Mouse (Mus musculus) CH12.LX (cell line): Measurements from ENCODE around the gene Card11. TPM values are rescaled to one million over a fixed set of nuclear protein-coding genes. Genes with fewer than 3 reads are reported as not detected.

Experiments used
- DNase-seq: peaks from one replicate; pipeline ENCODE4 v3.0.0-alpha.2; 2013; ENCODE audit errors: extremely low read depth
- H3K27ac ChIP-seq: 2 replicates; pipeline ENCODE4 v1.5.1; 2012; ENCODE audit warnings: low read depth, mild to moderate bottlenecking, control low read depth, moderate library complexity; ENCODE audit not compliant: insufficient read depth
- H3K27me3 ChIP-seq: replicated peaks from 2 replicates; pipeline ENCODE3; 2012; ENCODE audit warnings: inconsistent platforms
- H3K36me3 ChIP-seq, 2 experiments: replicated peaks in 1 of 2; 2 replicates each; pipeline versions ENCODE3 to v1.6.1; 2012; ENCODE audit warnings: inconsistent platforms in 1 of 2, low read length in 1 of 2, mild to moderate bottlenecking in 1 of 2, mixed read lengths in 1 of 2, moderate library complexity in 1 of 2; ENCODE audit not compliant: control insufficient read depth in 1 of 2, insufficient read depth in 1 of 2
- H3K4me1 ChIP-seq, 2 experiments: 2 replicates each; pipeline ENCODE4 v1.6.1; 2012; ENCODE audit warnings: inconsistent platforms in 1 of 2, moderate library complexity in 1 of 2; ENCODE audit not compliant: insufficient read depth in 2 of 2, control insufficient read depth in 1 of 2
- H3K4me2 ChIP-seq: 2 replicates; pipeline ENCODE4 v1.6.1; 2012; ENCODE audit warnings: low read depth, mild to moderate bottlenecking, control low read depth; ENCODE audit not compliant: poor library complexity, insufficient read depth, severe bottlenecking
- H3K4me3 ChIP-seq, 3 experiments: fragments of 150-350 bp in 1 of 3; sonication (generic) in 1 of 3; replicated peaks in 1 of 3; 2 replicates each; pipeline versions ENCODE3 to v1.5.1; 2011 to 2012; ENCODE audit warnings: low read depth in 2 of 3, low read length in 2 of 3, mild to moderate bottlenecking in 2 of 3, moderate library complexity in 2 of 3, control low read depth in 1 of 3, improper control_type of control experiment in 1 of 3, inconsistent platforms in 1 of 3, mixed read lengths in 1 of 3; ENCODE audit not compliant: poor library complexity in 1 of 3
- H3K79me2 ChIP-seq: replicated peaks from 2 replicates; pipeline ENCODE4 v1.6.1; 2012; ENCODE audit warnings: mild to moderate bottlenecking, moderate library complexity; ENCODE audit not compliant: control insufficient read depth, poor library complexity, insufficient read depth, severe bottlenecking; ENCODE audit errors: extremely low read depth
- H3K9ac ChIP-seq: 2 replicates; pipeline ENCODE4 v1.6.1; 2012; ENCODE audit warnings: low read depth, mild to moderate bottlenecking, control low read depth, moderate library complexity; ENCODE audit not compliant: insufficient read depth
- H3K9me3 ChIP-seq: replicated peaks from 2 replicates; pipeline ENCODE3; 2012; ENCODE audit warnings: low read length, inconsistent platforms, mixed read lengths
- CHD2 ChIP-seq: IDR thresholded peaks from 2 replicates; pipeline ENCODE4 v1.6.1; 2011; ENCODE audit warnings: low read length, improper control_type of control experiment
- CTCF ChIP-seq, 2 experiments: IDR thresholded peaks in 1 of 2; conservative IDR thresholded peaks in 1 of 2; 2 replicates each; pipeline ENCODE4 v1.5.1; 2011 to 2012; ENCODE audit warnings: low read depth in 2 of 2, low read length in 2 of 2, improper control_type of control experiment in 1 of 2, inconsistent platforms in 1 of 2, mild to moderate bottlenecking in 1 of 2, moderate library complexity in 1 of 2
- GABPA ChIP-seq: IDR thresholded peaks from 2 replicates; pipeline ENCODE4 v1.6.1; 2012; ENCODE audit warnings: low read depth, low read length, improper control_type of control experiment, inconsistent platforms; ENCODE audit not compliant: insufficient replicate concordance
- IRF4 ChIP-seq: IDR thresholded peaks from 2 replicates; pipeline ENCODE4 v1.6.1; 2014; ENCODE audit warnings: low read depth, mild to moderate bottlenecking, inconsistent platforms, low read length, improper control_type of control experiment
- JUN ChIP-seq: IDR thresholded peaks from 2 replicates; pipeline ENCODE4 v1.6.1; 2011; ENCODE audit warnings: low read depth, mild to moderate bottlenecking, low read length, improper control_type of control experiment, moderate library complexity; ENCODE audit not compliant: insufficient read depth
- JUND ChIP-seq: conservative IDR thresholded peaks from 2 replicates; pipeline ENCODE4 v1.6.1; 2011; ENCODE audit warnings: low read depth, low read length, improper control_type of control experiment
- MAFK ChIP-seq: IDR thresholded peaks from 2 replicates; pipeline ENCODE4 v1.6.1; 2011; ENCODE audit warnings: low read length, improper control_type of control experiment; ENCODE audit not compliant: insufficient replicate concordance
- MAX ChIP-seq: IDR thresholded peaks from 2 replicates; pipeline ENCODE4 v1.6.1; 2011; ENCODE audit warnings: low read length, improper control_type of control experiment
- MXI1 ChIP-seq: IDR thresholded peaks from 2 replicates; pipeline ENCODE4 v1.6.1; 2011; ENCODE audit warnings: mild to moderate bottlenecking, low read depth, low read length, improper control_type of control experiment
- MYC ChIP-seq: IDR thresholded peaks from 2 replicates; pipeline ENCODE4 v1.6.1; 2011; ENCODE audit warnings: low read depth, mild to moderate bottlenecking, improper control_type of control experiment, low read length
- NELFE ChIP-seq: IDR thresholded peaks from 2 replicates; pipeline ENCODE4 v1.6.1; 2011; ENCODE audit warnings: low read depth, low read length, improper control_type of control experiment
- POLR2AphosphoS2 ChIP-seq: IDR thresholded peaks from 2 replicates; pipeline ENCODE4 v1.6.1; 2011; ENCODE audit warnings: low read depth, low read length, improper control_type of control experiment
- RCOR1 ChIP-seq: conservative IDR thresholded peaks from 2 replicates; pipeline ENCODE4 v1.6.1; 2012; ENCODE audit warnings: low read depth, mild to moderate bottlenecking, inconsistent platforms, low read length, improper control_type of control experiment
- SMC3 ChIP-seq: IDR thresholded peaks from 2 replicates; pipeline ENCODE4 v1.6.1; 2011; ENCODE audit warnings: low read depth, low read length, improper control_type of control experiment
- TCF12 ChIP-seq: IDR thresholded peaks from 2 replicates; pipeline ENCODE4 v1.6.1; 2014; ENCODE audit warnings: low read depth, mild to moderate bottlenecking, inconsistent platforms, low read length, improper control_type of control experiment
- ZC3H11A ChIP-seq: IDR thresholded peaks from 2 replicates; pipeline ENCODE4 v1.6.1; 2012; ENCODE audit warnings: low read depth, mild to moderate bottlenecking, inconsistent platforms, low read length, improper control_type of control experiment
- ZKSCAN1 ChIP-seq: IDR thresholded peaks from 2 replicates; pipeline ENCODE4 v1.6.1; 2012; ENCODE audit warnings: low read depth, inconsistent platforms, low read length, improper control_type of control experiment, borderline replicate concordance
- dilution Hi-C: fragments of 300-500 bp; cut with MboI; formaldehyde crosslinking; loops from 2 replicates; pipeline ENCODE4 v1.14.3; 2020; ENCODE audit warnings: low sequenced_read_pairs; ENCODE audit not compliant: extremely low pct_unique_long_range_greater_than_20kb, extremely low pct_ligation_motif_present
- in situ Hi-C: fragments of 300-500 bp; cut with MboI; formaldehyde crosslinking; loops from 3 replicates; pipeline ENCODE4 v1.14.3; 2019; ENCODE audit warnings: low sequenced_read_pairs, low pct_ligation_motif_present, low pct_unique_long_range_greater_than_20kb, mixed read lengths
- polyA plus RNA-seq: library from polyadenylated mRNA; unstranded; fragments of >175 nt; gene quantifications from 2 replicates; pipeline ENCODE4 v1.2.1, GENCODE M21; 2012; ENCODE audit warnings: low read depth; ENCODE audit not compliant: insufficient read length
- total RNA-seq, 2 experiments: library from RNA; depleted of rRNA; stranded (reverse); fragments of 300-350 nt in 1 of 2; fragments of >200 nt in 1 of 2; gene quantifications; 2 replicates each; pipeline ENCODE4 v1.2.3; 2012 to 2014

The Card11 gene
- total and polyA plus RNA-seq, 3 experiments: 16.1 to 84.6 (median 31.9) TPM

DNA sequence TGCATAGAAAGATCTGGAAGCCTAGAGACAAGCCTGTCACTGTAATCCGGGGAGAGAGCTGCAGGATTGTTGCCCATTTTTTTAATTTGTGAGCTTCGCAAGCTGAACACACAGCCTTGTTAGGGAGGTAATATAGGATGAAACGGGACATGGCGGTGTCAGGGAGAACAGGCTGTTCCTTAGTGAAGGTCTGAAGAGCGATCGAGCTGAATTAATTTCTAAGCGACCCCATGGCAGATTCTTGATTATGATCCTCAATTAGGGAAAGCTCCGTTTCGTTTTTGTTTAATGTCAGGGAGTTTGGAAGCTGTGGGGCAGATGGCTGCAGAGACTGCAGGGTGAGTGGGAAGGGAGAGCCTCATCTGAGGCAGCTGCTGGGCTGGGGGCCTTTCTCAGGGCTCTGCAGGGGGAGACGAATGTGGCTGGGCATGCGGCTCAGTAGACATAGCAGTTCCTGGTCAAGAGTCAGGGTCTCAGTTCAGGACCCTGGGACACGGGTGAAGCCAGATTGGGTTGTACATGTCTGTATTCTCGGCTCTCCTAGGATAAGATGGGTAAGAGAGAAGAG, 47.4 kb upstream of the Card11 start:
- no peak for DNase-seq
- Histone ChIP-seq H3K27ac (no peak overlapping the region), H3K27me3 (no peaks in the 10 kb centered on the region), H3K9ac (no peak overlapping the region), H3K9me3 (peaks cover 13% of the 10 kb centered on the region), H3K4me2 (no peak overlapping the region), H3K4me3 (no peak overlapping the region)
- TF ChIP-seq CHD2 (no peak), RCOR1 (no peak), ZKSCAN1 (no peak), IRF4 (no peak), GABPA (no peak), CTCF (conservative IDR thresholded peaks at IDR 0.05 in 1 of 2, IDR thresholded peaks at IDR 0.05 in 1 of 2; ENCODE audit: low read depth in 2 of 2, low read length in 2 of 2) (no peak), MAFK (no peak)
- TF ChIP-seq, all 38 proteins: peak for 0
- Histone ChIP-seq H3K36me3 (no peaks in the 10 kb centered on the region), H3K79me2 (no peaks in the 10 kb centered on the region), H3K4me1 (peaks cover 7 to 17% of the 10 kb centered on the region in 2 experiments; a peak in 3 of 4 replicates)
- in situ Hi-C loops: no loop called here
- dilution Hi-C loops: no loop called here

DNA sequence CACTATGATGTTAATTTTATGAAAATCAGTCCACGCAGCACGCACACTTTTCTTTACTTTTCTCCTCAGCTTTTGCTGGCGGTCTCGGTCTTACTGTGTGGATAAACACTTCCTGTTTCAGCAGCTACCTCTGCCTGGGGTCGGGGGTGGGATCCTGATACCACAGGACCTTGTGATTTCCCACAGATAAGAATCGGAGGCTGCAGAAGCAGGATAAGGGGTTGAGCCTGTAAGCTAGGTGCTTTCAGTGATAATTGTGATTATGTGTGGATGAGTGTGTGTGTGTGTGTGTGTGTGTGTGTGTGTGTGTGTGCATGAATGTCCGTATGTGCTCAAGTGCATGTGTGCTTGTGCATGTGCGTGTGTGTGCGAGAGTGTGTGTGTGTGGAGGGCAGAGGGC, 44.6 kb upstream of the Card11 start:
- H3K27me3 ChIP-seq: no peaks in the 10 kb centered on the region
- no peak overlapping the region for H3K9ac ChIP-seq
- no peak overlapping the region for H3K27ac ChIP-seq
- no peaks in the 10 kb centered on the region for H3K36me3 ChIP-seq
- peaks cover 7 to 23% of the 10 kb centered on the region in 2 experiments; a peak in 3 of 4 replicates for H3K4me1 ChIP-seq
- H3K9me3 ChIP-seq: no peaks in the 10 kb centered on the region
- TF ChIP-seq JUND (no peak), NELFE (no peak), ZC3H11A (no peak), MXI1 (no peak), RCOR1 (no peak), SMC3 (no peak), TCF12 (no peak), CHD2 (no peak), MAX (no peak), POLR2AphosphoS2 (no peak), JUN (no peak), MYC (no peak)
- no peaks in the 10 kb centered on the region for H3K79me2 ChIP-seq
- in situ Hi-C loops (no loop called here), dilution Hi-C loops (no loop called here)
- H3K4me2 ChIP-seq: no peak overlapping the region
- DNase-seq: no peak
- H3K4me3 ChIP-seq: no peak overlapping the region
